Mouse (Mus musculus): ENCODE measurements around the gene Cyp2b13.
"Not testable (repeated sequence)": the region's sequence is repeated elsewhere in the genome, so short reads cannot be mapped to it uniquely, and the experiment has no call there.

DNA sequence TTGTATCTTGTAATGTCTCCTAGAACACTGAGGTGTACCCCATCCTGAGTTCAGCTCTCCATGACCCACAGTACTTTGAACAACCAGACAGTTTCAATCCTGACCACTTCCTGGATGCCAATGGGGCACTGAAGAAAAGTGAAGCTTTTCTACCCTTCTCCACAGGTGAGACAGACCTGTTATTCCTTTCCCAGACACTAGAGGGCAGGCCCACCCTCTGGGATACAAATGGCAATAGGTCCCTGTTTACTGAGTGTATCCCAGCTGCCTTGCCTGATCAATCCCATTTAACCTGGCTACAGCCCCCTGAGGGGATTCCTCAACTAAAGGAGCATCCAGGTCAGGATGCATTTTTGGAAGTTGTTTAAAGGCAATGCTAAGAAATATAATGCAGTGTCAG, 27.3 kb downstream of the Cyp2b13 start:
- not testable (repeated sequence) for TF ChIP-seq EP300, CTCF (IDR thresholded peaks at IDR 0.05; ENCODE audit: low read depth)
